Mouse (Mus musculus) ES-Bruce4 (cell line): Measurements from ENCODE around the gene Retreg3.

ENCODE experiments used
- EP300 ChIP-seq: IDR thresholded peaks from 2 replicates; pipeline ENCODE4 v1.6.1; 2011; ENCODE audit warnings: low read depth, low read length; ENCODE audit not compliant: insufficient read depth
- POLR2A ChIP-seq: IDR thresholded peaks from one replicate; pipeline ENCODE4 v1.8.1; 2011; ENCODE audit warnings: low read length; ENCODE audit not compliant: insufficient read depth

- no peak for TF ChIP-seq POLR2A
- TF ChIP-seq EP300 = no peak
Measured at GRCm38 (mm10) chr11:101131701-101132100, 12.0 kb upstream of the Retreg3 start.
